Mouse (Mus musculus): ENCODE data around the gene Rnf145. TPM values are rescaled to one million over a fixed set of nuclear protein-coding genes. Genes with fewer than 3 reads are reported as not detected.

Rnf145 gene
- total RNA-seq, 2 experiments from 2014 or later, result 92.1 to 93.9 TPM

GRCm38 (mm10) chr11:44508876-44509275 lies 9.9 kb upstream of the Rnf145 start:
- DNase-seq (ENCODE audit: low spot score in 2 of 2), result no peak

- no peak for DNase-seq (ENCODE audit: low spot score in 2 of 2)
These were observed 8.9 kb upstream of the Rnf145 start for GRCm38 (mm10) chr11:44509906-44510305.

GRCm38 (mm10) chr11:44510371-44510770 lies 8.4 kb upstream of the Rnf145 start:
- no peak for DNase-seq (ENCODE audit: low spot score in 2 of 2)

- DNase-seq (ENCODE audit: low spot score in 2 of 2), result no peak
These were observed 6.4 kb upstream of the Rnf145 start for GRCm38 (mm10) chr11:44512044-44513025.

- DNase-seq (ENCODE audit: low spot score in 2 of 2), result no peak
These were observed 5.7 kb upstream of the Rnf145 start for GRCm38 (mm10) chr11:44513026-44513422.

GRCm38 (mm10) chr11:44514666-44515065 lies 4.1 kb upstream of the Rnf145 start:
- DNase-seq (ENCODE audit: low spot score in 2 of 2), result no peak

- DNase-seq (ENCODE audit: low spot score in 2 of 2), result no peak
These were observed 2.4 kb upstream of the Rnf145 start for GRCm38 (mm10) chr11:44516362-44516761.

GRCm38 (mm10) chr11:44517561-44518280 lies 1.0 kb upstream of the Rnf145 start:
- DNase-seq (ENCODE audit: low spot score in 2 of 2), result no peak

- peak; percentile 18 to 31 for DNase-seq (ENCODE audit: low spot score in 2 of 2)
These were observed 559 bp downstream of the Rnf145 start for GRCm38 (mm10) chr11:44519096-44519949.

GRCm38 (mm10) chr11:44519950-44520761 lies 1.4 kb downstream of the Rnf145 start:
- peak; percentile 60 to 61 for DNase-seq (ENCODE audit: low spot score in 2 of 2)

GRCm38 (mm10) chr11:44522594-44522993 lies 3.8 kb downstream of the Rnf145 start:
- no peak for DNase-seq (ENCODE audit: low spot score in 2 of 2)

- no peak for DNase-seq (ENCODE audit: low spot score in 2 of 2)
These were observed 7.0 kb downstream of the Rnf145 start for GRCm38 (mm10) chr11:44525765-44526164.

- DNase-seq (ENCODE audit: low spot score in 2 of 2), result no peak
These were observed 8.0 kb downstream of the Rnf145 start for GRCm38 (mm10) chr11:44526654-44527263.

- DNase-seq (ENCODE audit: low spot score in 2 of 2), result no peak
These were observed 9.9 kb downstream of the Rnf145 start for GRCm38 (mm10) chr11:44528560-44529199.

- DNase-seq (ENCODE audit: low spot score in 2 of 2), result no peak
These were observed 10.4 kb downstream of the Rnf145 start for GRCm38 (mm10) chr11:44529200-44529599.

GRCm38 (mm10) chr11:44529716-44530115 lies 11.0 kb downstream of the Rnf145 start:
- DNase-seq (ENCODE audit: low spot score in 2 of 2), result no peak

- DNase-seq (ENCODE audit: low spot score in 2 of 2), result no peak
These were observed 11.6 kb downstream of the Rnf145 start for GRCm38 (mm10) chr11:44530382-44530781.

GRCm38 (mm10) chr11:44530867-44531266 lies 12.1 kb downstream of the Rnf145 start:
- no peak for DNase-seq (ENCODE audit: low spot score in 2 of 2)

- no peak for DNase-seq (ENCODE audit: low spot score in 2 of 2)
These were observed 12.9 kb downstream of the Rnf145 start for GRCm38 (mm10) chr11:44531617-44532016.

Measured in left cerebral cortex, adult 18-20 months (tissue).